Mouse (Mus musculus): ENCODE measurements at regions not wholly inside any gene's neighbourhood (a gene's known extent, or its start where the extent isn't known, plus 50 kb on each side); places are given as distances from the start of the nearest gene placed in this dataset.

- Histone ChIP-seq H3K4me1 (ENCODE audit: control insufficient read depth, insufficient read depth, low read length) (no peaks in the 10 kb centered on the region), H3K9ac (ENCODE audit: low read length) (no peak overlapping the region), H3K27ac (ENCODE audit: low read length) (no peak overlapping the region), H3K9me3 (replicated peaks; ENCODE audit: control insufficient read depth, low read length) (no peaks in the 10 kb centered on the region), H3K4me3 (ENCODE audit: low read length) (no peak overlapping the region), H3K27me3 (ENCODE audit: control insufficient read depth, insufficient read depth, low read length) (no peaks in the 10 kb centered on the region), H3K4me2 (ENCODE audit: low read depth, low read length) (no peak overlapping the region), H3K36me3 (ENCODE audit: control insufficient read depth, insufficient read depth) (no peaks in the 10 kb centered on the region)
- 19% methylated on average over 5 of the region's 5 CpGs for WGBS
- ATAC-seq (replicated peaks; ENCODE audit: extremely low read depth, insufficient read depth, low FRiP score): no peak
Measured at GRCm38 (mm10) chr14:88278327-88278726, 192.9 kb downstream of the Pcdh20 start.

DNA sequence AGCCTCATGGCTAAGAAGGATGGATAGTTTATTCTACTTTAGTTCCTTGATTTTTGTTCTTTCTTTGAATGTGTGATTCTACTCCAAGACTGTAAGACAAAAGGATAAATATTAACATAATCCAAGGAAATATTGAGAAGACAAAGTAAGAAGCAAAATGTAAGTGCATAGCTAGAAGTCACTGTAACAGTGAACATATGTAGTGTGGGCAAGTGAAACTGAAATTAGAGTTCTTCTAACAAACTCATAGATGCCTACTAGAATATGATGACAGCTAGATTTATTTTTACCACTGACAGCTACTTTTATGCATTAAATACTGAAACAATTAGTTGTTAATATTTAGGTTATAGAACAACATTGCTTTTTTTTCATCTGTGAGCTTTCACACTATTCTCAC is 206.4 kb downstream of the Pcdh20 start:
- Histone ChIP-seq H3K9me3 (replicated peaks; ENCODE audit: control insufficient read depth, low read length) (no peaks in the 10 kb centered on the region), H3K27me3 (ENCODE audit: control insufficient read depth, insufficient read depth, low read length) (no peaks in the 10 kb centered on the region), H3K4me3 (ENCODE audit: low read length) (no peak overlapping the region), H3K4me2 (ENCODE audit: low read depth, low read length) (no peak overlapping the region), H3K9ac (ENCODE audit: low read length) (no peak overlapping the region), H3K4me1 (ENCODE audit: control insufficient read depth, insufficient read depth, low read length) (no peaks in the 10 kb centered on the region), H3K27ac (ENCODE audit: low read length) (no peak overlapping the region), H3K36me3 (ENCODE audit: control insufficient read depth, insufficient read depth) (no peaks in the 10 kb centered on the region)
- no peak for ATAC-seq (replicated peaks; ENCODE audit: extremely low read depth, insufficient read depth, low FRiP score)

GRCm38 (mm10) chr14:88259034-88259433 is 212.2 kb downstream of the Pcdh20 start:
- no peaks in the 10 kb centered on the region for H3K36me3 ChIP-seq (ENCODE audit: control insufficient read depth, insufficient read depth)
- H3K4me2 ChIP-seq (ENCODE audit: low read depth, low read length): no peak overlapping the region
- H3K4me1 ChIP-seq (ENCODE audit: control insufficient read depth, insufficient read depth, low read length): no peaks in the 10 kb centered on the region
- no peak overlapping the region for H3K4me3 ChIP-seq (ENCODE audit: low read length)
- no peaks in the 10 kb centered on the region for H3K27me3 ChIP-seq (ENCODE audit: control insufficient read depth, insufficient read depth, low read length)
- no peak overlapping the region for H3K9ac ChIP-seq (ENCODE audit: low read length)
- H3K9me3 ChIP-seq (replicated peaks; ENCODE audit: control insufficient read depth, low read length): no peaks in the 10 kb centered on the region
- no peak overlapping the region for H3K27ac ChIP-seq (ENCODE audit: low read length)
- no peak for ATAC-seq (replicated peaks; ENCODE audit: extremely low read depth, insufficient read depth, low FRiP score)

GRCm38 (mm10) chr14:88255131-88255530 is 216.1 kb downstream of the Pcdh20 start:
- Histone ChIP-seq H3K4me3 (ENCODE audit: low read length) (no peak overlapping the region), H3K4me1 (ENCODE audit: control insufficient read depth, insufficient read depth, low read length) (no peaks in the 10 kb centered on the region), H3K36me3 (ENCODE audit: control insufficient read depth, insufficient read depth) (no peaks in the 10 kb centered on the region), H3K27ac (ENCODE audit: low read length) (no peak overlapping the region), H3K4me2 (ENCODE audit: low read depth, low read length) (no peak overlapping the region), H3K9ac (ENCODE audit: low read length) (no peak overlapping the region), H3K27me3 (ENCODE audit: control insufficient read depth, insufficient read depth, low read length) (no peaks in the 10 kb centered on the region), H3K9me3 (replicated peaks; ENCODE audit: control insufficient read depth, low read length) (no peaks in the 10 kb centered on the region)
- no peak for ATAC-seq (replicated peaks; ENCODE audit: extremely low read depth, insufficient read depth, low FRiP score)
- 64% methylated on average over 3 of the region's 3 CpGs for WGBS
